Mouse (Mus musculus): ENCODE measurements at regions not wholly inside any gene's neighbourhood (a gene's known extent, or its start where the extent isn't known, plus 50 kb on each side); places are given as distances from the start of the nearest gene placed in this dataset.

- DNase-seq, result no peak
These were observed 85.3 kb upstream of the Arntl start for GRCm38 (mm10) chr7:113121911-113122319.

- DNase-seq, result no peak
These were observed 81.3 kb upstream of the Arntl start for GRCm38 (mm10) chr7:113126010-113126409.

- DNase-seq, result no peak
These were observed 76.7 kb upstream of the Arntl start for GRCm38 (mm10) chr7:113130552-113130951.

- peak; percentile 67 for DNase-seq
These were observed 75.2 kb upstream of the Arntl start for GRCm38 (mm10) chr7:113131945-113132538.

- no peak for DNase-seq
These were observed 73.4 kb upstream of the Arntl start for GRCm38 (mm10) chr7:113133891-113134290.

GRCm38 (mm10) chr7:113140011-113140438 is 67.2 kb upstream of the Arntl start:
- no peak for DNase-seq

- DNase-seq, result no peak
These were observed 65.2 kb upstream of the Arntl start for GRCm38 (mm10) chr7:113141846-113142683.

GRCm38 (mm10) chr7:113143552-113143951 is 63.7 kb upstream of the Arntl start:
- peak; percentile 65 for DNase-seq

GRCm38 (mm10) chr7:113145046-113145445 is 62.2 kb upstream of the Arntl start:
- no peak for DNase-seq

GRCm38 (mm10) chr7:113146108-113146507 is 61.2 kb upstream of the Arntl start:
- no peak for DNase-seq

- DNase-seq, result no peak
These were observed 60.7 kb upstream of the Arntl start for GRCm38 (mm10) chr7:113146526-113146925.

GRCm38 (mm10) chr7:113147391-113148332 is 59.6 kb upstream of the Arntl start:
- DNase-seq, result no peak

GRCm38 (mm10) chr7:113148700-113149099 is 58.6 kb upstream of the Arntl start:
- no peak for DNase-seq

GRCm38 (mm10) chr7:113149966-113150470 is 57.2 kb upstream of the Arntl start:
- DNase-seq, result no peak

GRCm38 (mm10) chr7:113150789-113151188 is 56.5 kb upstream of the Arntl start:
- no peak for DNase-seq

GRCm38 (mm10) chr7:113151499-113151898 is 55.8 kb upstream of the Arntl start:
- no peak for DNase-seq

GRCm38 (mm10) chr7:113153386-113153785 is 53.9 kb upstream of the Arntl start:
- no peak for DNase-seq

- DNase-seq, result no peak
These were observed 53.2 kb upstream of the Arntl start for GRCm38 (mm10) chr7:113154066-113154465.

GRCm38 (mm10) chr7:113156366-113156765 is 50.9 kb upstream of the Arntl start:
- no peak for DNase-seq

GRCm38 (mm10) chr7:113156861-113157747 is 50.2 kb upstream of the Arntl start:
- no peak for DNase-seq
